Comparison of ENCODE assay signal across 24 mouse cellular contexts in genomic region chr7:144119562-144119961, GRCm38 (mm10).
DNase-seq lines count a peak whose midpoint lies in the region; ATAC-seq and TF ChIP-seq lines count a peak whose summit lies in the region.
"Had no signal": no experiment of that assay in that cellular context is flagged by ENCODE, and none has a peak within 500 bp of the region (broad histone marks: within the 10 kb centered on the region; RNA-seq: fewer than 3 reads in every experiment).

No protein-coding gene starts in this region.

- H3K27me3 ChIP-seq in kidney, embryonic 15.5 days, result no peaks in the 10 kb centered on the region
- H3K27me3 ChIP-seq in intestine, embryonic 15.5 days (replicated peaks), result no peaks in the 10 kb centered on the region
- H3K27me3 ChIP-seq in stomach, postnatal 0 days (ENCODE audit: control insufficient read depth, insufficient read depth, low read length), result no peaks in the 10 kb centered on the region
- H3K27me3 ChIP-seq in forebrain, postnatal 0 days (ENCODE audit: insufficient read depth, low read length), result no peaks in the 10 kb centered on the region
- H3K27me3 ChIP-seq: embryonic facial prominence, embryonic 12.5 days; heart, embryonic 15.5 days; hindbrain, embryonic 13.5 days; limb, embryonic 13.5 days; liver, embryonic 13.5 days; neural tube, embryonic 15.5 days had no signal

- H3K9ac ChIP-seq in kidney, embryonic 15.5 days, result no peak overlapping the region
- H3K9ac ChIP-seq in intestine, embryonic 15.5 days, result no peak overlapping the region
- no peak overlapping the region for H3K9ac ChIP-seq in stomach, postnatal 0 days (ENCODE audit: low read length)
- H3K9ac ChIP-seq in forebrain, postnatal 0 days, result no peak overlapping the region
- H3K9ac ChIP-seq: embryonic facial prominence, embryonic 12.5 days; heart, embryonic 15.5 days; hindbrain, embryonic 13.5 days; limb, embryonic 13.5 days; liver, embryonic 13.5 days; neural tube, embryonic 15.5 days had no signal

- no peaks in the 10 kb centered on the region for H3K4me1 ChIP-seq in kidney, embryonic 15.5 days
- peaks cover 4% of the 10 kb centered on the region; the same call in 1 of the 2 replicates for H3K4me1 ChIP-seq in intestine, embryonic 15.5 days (replicated peaks)
- no peaks in the 10 kb centered on the region for H3K4me1 ChIP-seq in stomach, postnatal 0 days (replicated peaks; ENCODE audit: control insufficient read depth, insufficient read depth)
- H3K4me1 ChIP-seq in forebrain, postnatal 0 days (ENCODE audit: insufficient read depth), result no peaks in the 10 kb centered on the region
- H3K4me1 ChIP-seq: embryonic facial prominence, embryonic 12.5 days; limb, embryonic 13.5 days; liver, embryonic 13.5 days; neural tube, embryonic 15.5 days had no signal

- no peak for TF ChIP-seq EP300 in stomach, postnatal 0 days (optimal IDR thresholded peaks at IDR 0.05)

- no peaks in the 10 kb centered on the region for H3K36me3 ChIP-seq in kidney, embryonic 15.5 days
- no peaks in the 10 kb centered on the region for H3K36me3 ChIP-seq in intestine, embryonic 15.5 days
- H3K36me3 ChIP-seq in stomach, postnatal 0 days (ENCODE audit: control insufficient read depth, insufficient read depth, low read length), result no peaks in the 10 kb centered on the region
- no peaks in the 10 kb centered on the region for H3K36me3 ChIP-seq in forebrain, postnatal 0 days (ENCODE audit: insufficient read depth)
- H3K36me3 ChIP-seq: embryonic facial prominence, embryonic 12.5 days; heart, embryonic 15.5 days; hindbrain, embryonic 13.5 days; limb, embryonic 13.5 days; liver, embryonic 13.5 days; neural tube, embryonic 15.5 days had no signal

- H3K27ac ChIP-seq in kidney, embryonic 15.5 days, result no peak overlapping the region
- no peak overlapping the region for H3K27ac ChIP-seq in intestine, embryonic 15.5 days
- no peak overlapping the region for H3K27ac ChIP-seq in stomach, postnatal 0 days (replicated peaks)
- H3K27ac ChIP-seq in forebrain, postnatal 0 days (ENCODE audit: low read depth, low read length), result no peak overlapping the region
- H3K27ac ChIP-seq: embryonic facial prominence, embryonic 12.5 days; heart, embryonic 15.5 days; hindbrain, embryonic 13.5 days; limb, embryonic 13.5 days; liver, embryonic 13.5 days; neural tube, embryonic 15.5 days had no signal

- no peaks in the 10 kb centered on the region for H3K9me3 ChIP-seq in kidney, embryonic 15.5 days (replicated peaks)
- H3K9me3 ChIP-seq in intestine, embryonic 15.5 days, result no peaks in the 10 kb centered on the region
- no peaks in the 10 kb centered on the region for H3K9me3 ChIP-seq in stomach, postnatal 0 days (ENCODE audit: control insufficient read depth, low read length)
- no peaks in the 10 kb centered on the region for H3K9me3 ChIP-seq in forebrain, postnatal 0 days (ENCODE audit: low read length)
- H3K9me3 ChIP-seq: embryonic facial prominence, embryonic 12.5 days; heart, embryonic 15.5 days; limb, embryonic 13.5 days; liver, embryonic 13.5 days; neural tube, embryonic 15.5 days had no signal

- TF ChIP-seq CTCF in stomach, postnatal 0 days (IDR thresholded peaks at IDR 0.05; ENCODE audit: low read depth), result no peak
- TF ChIP-seq CTCF in forebrain, postnatal 0 days (IDR thresholded peaks at IDR 0.05; ENCODE audit: low read depth), result no peak

- WGBS in kidney, embryonic 15.5 days, result 80% methylated on average over 1 of the region's 1 CpGs
- WGBS in intestine, embryonic 15.5 days, result 68% methylated on average over 1 of the region's 1 CpGs
- 19% methylated on average over 1 of the region's 1 CpGs for WGBS in large intestine, adult 2 months
- WGBS in stomach, postnatal 0 days, result 75% methylated on average over 1 of the region's 1 CpGs
- 100% methylated on average over 1 of the region's 1 CpGs for WGBS in forebrain, postnatal 0 days

- no peak for ATAC-seq in kidney, embryonic 15.5 days (replicated peaks; ENCODE audit: low FRiP score)
- ATAC-seq in intestine, embryonic 15.5 days, result peak; percentile 97
- ATAC-seq in stomach, postnatal 0 days (ENCODE audit: low FRiP score, low TSS enrichment), result peak; percentile 91
- no peak for ATAC-seq in cerebellum, adult (ENCODE audit: insufficient number of reproducible peaks, low FRiP score, low TSS enrichment)
- ATAC-seq in forebrain, postnatal 0 days, result no peak
- ATAC-seq: CD4-positive, CD25-positive, alpha-beta regulatory T cell, adult 4 months had no signal

- DNase-seq in kidney, adult 9 months, result peak; percentile 43
- DNase-seq in large intestine, adult 2 months (ENCODE audit: low read depth, low spot score), result peak; percentile 10
- DNase-seq in stomach, postnatal 0 days (ENCODE audit: low spot score), result peak; percentile 57
- no peak for DNase-seq in forebrain, postnatal 0 days
- DNase-seq: adrenal gland, postnatal 14 days; cerebellum, adult 11-12 months; cerebellum, adult 9-11 months; embryo, embryonic 11 days; gastrocnemius, postnatal 10 days; heart, postnatal 4 days; liver, embryonic 13.5 days; lung, adult 18-20 months; midbrain, embryonic 14.5 days; retina, postnatal 1 day; right cerebral cortex, postnatal 14 days had no signal

- no peak overlapping the region for H3K4me2 ChIP-seq in kidney, embryonic 15.5 days
- no peak overlapping the region for H3K4me2 ChIP-seq in intestine, embryonic 15.5 days (replicated peaks)
- no peak overlapping the region for H3K4me2 ChIP-seq in stomach, postnatal 0 days (replicated peaks; ENCODE audit: low read depth)
- no peak overlapping the region for H3K4me2 ChIP-seq in forebrain, postnatal 0 days (ENCODE audit: low read depth)
- H3K4me2 ChIP-seq: embryonic facial prominence, embryonic 12.5 days; heart, embryonic 15.5 days; hindbrain, embryonic 13.5 days; limb, embryonic 13.5 days; liver, embryonic 13.5 days; neural tube, embryonic 15.5 days had no signal

- H3K4me3 ChIP-seq in kidney, embryonic 15.5 days (replicated peaks), result no peak overlapping the region
- H3K4me3 ChIP-seq in intestine, embryonic 15.5 days (replicated peaks), result no peak overlapping the region
- no peak overlapping the region for H3K4me3 ChIP-seq in stomach, postnatal 0 days (ENCODE audit: low read depth, low read length)
- H3K4me3 ChIP-seq in forebrain, postnatal 0 days (ENCODE audit: low read depth, low read length), result no peak overlapping the region
- H3K4me3 ChIP-seq: embryonic facial prominence, embryonic 12.5 days; heart, embryonic 15.5 days; hindbrain, embryonic 13.5 days; limb, embryonic 13.5 days; liver, embryonic 13.5 days; neural tube, embryonic 15.5 days had no signal

Comparison
In these comparisons a context has a peak if more than half of its experiments do, and no peak if none do; other contexts are left out.
1. ATAC-seq: peak in intestine, embryonic 15.5 days (single experiment) and stomach, postnatal 0 days (single experiment); none in kidney, embryonic 15.5 days (single experiment), cerebellum, adult (single experiment) and forebrain, postnatal 0 days (single experiment).